Mouse (Mus musculus): ENCODE data around the gene Prox1. TPM values are rescaled to one million over a fixed set of nuclear protein-coding genes. Genes with fewer than 3 reads are reported as not detected.

The Prox1 gene
- polyA plus RNA-seq, 1 experiment from 2014 or later: 12.4 TPM

- Histone ChIP-seq H3K9ac (no peak overlapping the region; the same call in 1 of the 2 replicates), H3K4me1 (replicated peaks) (peaks cover 74% of the 10 kb centered on the region), H3K27ac (replicated peaks) (no peak overlapping the region), H3K9me3 (no peaks in the 10 kb centered on the region), H3K27me3 (peaks cover 57% of the 10 kb centered on the region), H3K4me3 (peak overlapping the region; percentile 63), H3K36me3 (no peaks in the 10 kb centered on the region), H3K4me2 (peak overlapping the region; percentile 83)
- no peak for ATAC-seq (ENCODE audit: low read depth)
- WGBS: under 1% methylated on average over 12 of the region's 12 CpGs
These were observed 1.2 kb upstream of the Prox1 start for GRCm38 (mm10) chr1:190171750-190172149.

- WGBS: 5% methylated on average over 10 of the region's 10 CpGs
- H3K4me2 ChIP-seq: peak overlapping the region; percentile 83
- H3K36me3 ChIP-seq: no peaks in the 10 kb centered on the region
- H3K4me1 ChIP-seq (replicated peaks): peaks cover 74% of the 10 kb centered on the region
- H3K9ac ChIP-seq: peak overlapping the region; percentile 85
- no peak overlapping the region for H3K27ac ChIP-seq (replicated peaks)
- H3K9me3 ChIP-seq: no peaks in the 10 kb centered on the region
- H3K27me3 ChIP-seq: peaks cover 55% of the 10 kb centered on the region
- peak overlapping the region; percentile 63 for H3K4me3 ChIP-seq
- no peak for ATAC-seq (ENCODE audit: low read depth)
These were observed 827 bp upstream of the Prox1 start for GRCm38 (mm10) chr1:190171341-190171740.

DNA sequence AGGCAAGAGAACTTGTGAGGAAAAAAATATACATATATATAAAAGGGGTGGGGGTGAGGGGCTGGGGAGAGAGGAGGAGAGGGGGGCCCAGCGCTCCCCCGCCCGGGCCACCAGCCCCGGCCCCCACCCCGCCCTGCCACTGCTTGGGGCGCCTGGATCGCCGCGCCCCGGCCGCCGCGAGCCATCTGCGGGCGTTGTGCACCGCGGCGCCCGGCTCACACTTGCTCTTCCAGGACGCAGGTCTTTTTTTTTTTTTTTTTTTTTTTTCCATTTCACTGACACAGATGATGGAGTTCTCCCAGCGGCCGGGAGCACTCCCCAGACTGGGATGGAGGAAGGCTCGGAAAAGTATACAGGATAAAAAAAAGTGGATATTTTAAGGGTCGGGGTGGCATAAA is 304 bp upstream of the Prox1 start:
- Histone ChIP-seq H3K4me3 (peak overlapping the region; percentile 63), H3K4me2 (peak overlapping the region; percentile 83), H3K9ac (peak overlapping the region; percentile 85), H3K27me3 (peaks cover 49% of the 10 kb centered on the region), H3K9me3 (no peaks in the 10 kb centered on the region), H3K36me3 (no peaks in the 10 kb centered on the region), H3K4me1 (replicated peaks) (peaks cover 74% of the 10 kb centered on the region), H3K27ac (replicated peaks) (peak overlapping the region; percentile 96)
- 0% methylated on average over 5 of the region's 24 CpGs for WGBS
- ATAC-seq (ENCODE audit: low read depth): peak; percentile 59

GRCm38 (mm10) chr1:190168761-190169671 is 1.5 kb downstream of the Prox1 start:
- Histone ChIP-seq H3K27ac (replicated peaks) (peak overlapping the region; percentile 96), H3K9ac (peak overlapping the region; percentile 85), H3K4me3 (peak overlapping the region; percentile 63), H3K27me3 (peaks cover 32% of the 10 kb centered on the region), H3K4me1 (replicated peaks) (peaks cover 69% of the 10 kb centered on the region), H3K9me3 (no peaks in the 10 kb centered on the region), H3K36me3 (no peaks in the 10 kb centered on the region), H3K4me2 (peak overlapping the region; percentile 83)
- peak; percentile 29 for ATAC-seq (ENCODE audit: low read depth)
- WGBS: 2% methylated on average over 51 of the region's 51 CpGs

DNA sequence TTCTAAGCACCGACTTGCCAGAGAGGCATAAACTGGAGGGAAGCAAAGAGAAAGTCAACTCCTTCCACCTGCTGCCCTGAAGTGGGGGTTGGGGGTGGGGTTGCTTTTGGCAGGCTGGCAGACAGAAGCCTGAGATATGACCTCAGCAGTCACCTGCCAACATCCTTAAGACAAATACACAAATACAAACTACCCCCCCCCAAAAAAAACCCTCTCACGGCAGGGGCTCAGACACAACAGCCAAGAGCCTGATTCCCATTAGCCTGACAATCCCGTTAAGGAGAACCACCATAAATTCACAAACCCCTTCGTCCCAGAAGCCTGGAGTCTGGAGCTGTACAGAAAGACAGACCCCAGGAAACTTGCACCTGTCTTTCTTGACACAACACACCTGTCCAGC is 2.4 kb downstream of the Prox1 start:
- WGBS: 3% methylated on average over 4 of the region's 4 CpGs
- Histone ChIP-seq H3K4me3 (peak overlapping the region; percentile 63), H3K36me3 (no peaks in the 10 kb centered on the region), H3K27ac (replicated peaks) (peak overlapping the region; percentile 96), H3K9ac (peak overlapping the region; percentile 85), H3K9me3 (no peaks in the 10 kb centered on the region), H3K4me2 (peak overlapping the region; percentile 83), H3K4me1 (replicated peaks) (peaks cover 63% of the 10 kb centered on the region), H3K27me3 (peaks cover 23% of the 10 kb centered on the region)
- ATAC-seq (ENCODE audit: low read depth): no peak

DNA sequence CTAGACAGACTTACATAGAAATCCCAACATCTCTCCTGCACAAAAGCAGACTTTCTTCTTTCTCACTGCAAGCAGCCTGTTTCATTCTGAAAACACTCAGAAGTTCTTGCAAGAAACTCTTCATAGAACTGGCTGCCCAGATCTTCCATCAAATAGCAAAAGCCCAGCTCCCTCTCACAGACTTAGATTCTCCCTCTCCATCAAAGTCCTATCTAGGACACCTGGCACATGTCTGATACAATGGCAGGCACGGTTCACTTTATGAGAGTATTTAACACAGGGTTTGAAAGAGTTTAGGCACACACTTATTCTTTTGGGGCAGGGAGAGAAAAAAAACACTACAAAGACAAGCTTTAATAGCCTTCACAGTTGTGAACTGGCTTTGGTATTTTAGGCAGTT is 2.9 kb downstream of the Prox1 start:
- H3K36me3 ChIP-seq: no peaks in the 10 kb centered on the region
- peak overlapping the region; percentile 83 for H3K4me2 ChIP-seq
- H3K9ac ChIP-seq: 0 out of 2 replicates have a peak overlapping the region, but pooled peaks have one; percentile 38
- no peaks in the 10 kb centered on the region for H3K9me3 ChIP-seq
- H3K27ac ChIP-seq (replicated peaks): no peak overlapping the region; the same call in 1 of the 2 replicates
- peaks cover 59% of the 10 kb centered on the region for H3K4me1 ChIP-seq (replicated peaks)
- ATAC-seq (ENCODE audit: low read depth): no peak
- H3K4me3 ChIP-seq: peak overlapping the region; percentile 63
- H3K27me3 ChIP-seq: peaks cover 18% of the 10 kb centered on the region
- 6% methylated on average over 1 of the region's 1 CpGs for WGBS

DNA sequence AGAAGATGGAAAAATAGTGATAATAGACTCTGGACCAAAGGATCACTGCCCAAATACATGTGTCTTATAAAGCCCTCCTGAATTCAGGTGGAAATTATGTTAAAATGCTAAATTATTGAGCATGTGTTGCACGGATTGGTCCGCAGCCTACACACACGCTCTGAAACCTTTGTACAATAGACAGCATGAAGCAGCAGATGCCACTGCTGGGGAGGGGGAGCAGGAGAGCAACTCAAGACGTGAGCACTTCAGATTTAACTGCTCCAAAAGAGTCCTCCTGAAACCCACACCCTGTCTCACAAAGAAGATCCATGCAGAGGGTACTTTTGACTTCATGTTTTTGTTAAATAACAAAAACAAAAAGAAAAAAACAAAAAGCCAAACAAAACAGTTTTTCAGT is 5.0 kb downstream of the Prox1 start:
- Histone ChIP-seq H3K4me2 (peak overlapping the region; percentile 22; the same call in 1 of the 2 replicates), H3K4me1 (replicated peaks) (peaks cover 57% of the 10 kb centered on the region), H3K4me3 (no peak overlapping the region), H3K27ac (replicated peaks) (no peak overlapping the region), H3K36me3 (peaks cover 12% of the 10 kb centered on the region), H3K9me3 (no peaks in the 10 kb centered on the region), H3K9ac (no peak overlapping the region), H3K27me3 (0 out of 2 replicates have a peak, but pooled peaks cover 3% of the 10 kb centered on the region)
- no peak for ATAC-seq (ENCODE audit: low read depth)
- 15% methylated on average over 4 of the region's 4 CpGs for WGBS

DNA sequence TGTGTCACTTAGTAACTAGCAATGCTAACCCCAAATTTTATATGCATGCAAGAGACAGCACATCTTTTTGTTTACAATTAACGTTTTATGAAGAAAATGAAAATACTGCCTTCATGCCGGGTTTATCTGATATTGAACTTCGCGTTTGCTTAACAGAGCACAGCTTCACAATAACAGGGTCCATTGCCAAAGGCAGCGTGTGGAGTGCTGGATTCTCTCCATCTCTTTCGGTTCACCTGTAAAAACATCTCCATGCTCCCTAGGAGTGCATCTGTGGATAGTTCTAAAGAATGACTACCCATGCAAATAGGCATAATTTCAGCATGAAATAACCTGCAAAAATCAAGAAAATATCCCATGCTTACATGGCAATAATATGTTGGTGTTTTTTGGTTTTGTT is 7.0 kb downstream of the Prox1 start:
- Histone ChIP-seq H3K4me1 (replicated peaks) (peaks cover 59% of the 10 kb centered on the region), H3K4me2 (no peak overlapping the region), H3K4me3 (no peak overlapping the region), H3K27me3 (0 out of 2 replicates have a peak, but pooled peaks cover 3% of the 10 kb centered on the region), H3K9ac (no peak overlapping the region), H3K36me3 (peaks cover 23% of the 10 kb centered on the region), H3K9me3 (no peaks in the 10 kb centered on the region), H3K27ac (replicated peaks) (no peak overlapping the region)
- ATAC-seq (ENCODE audit: low read depth): no peak
- WGBS: 77% methylated on average over 6 of the region's 6 CpGs

DNA sequence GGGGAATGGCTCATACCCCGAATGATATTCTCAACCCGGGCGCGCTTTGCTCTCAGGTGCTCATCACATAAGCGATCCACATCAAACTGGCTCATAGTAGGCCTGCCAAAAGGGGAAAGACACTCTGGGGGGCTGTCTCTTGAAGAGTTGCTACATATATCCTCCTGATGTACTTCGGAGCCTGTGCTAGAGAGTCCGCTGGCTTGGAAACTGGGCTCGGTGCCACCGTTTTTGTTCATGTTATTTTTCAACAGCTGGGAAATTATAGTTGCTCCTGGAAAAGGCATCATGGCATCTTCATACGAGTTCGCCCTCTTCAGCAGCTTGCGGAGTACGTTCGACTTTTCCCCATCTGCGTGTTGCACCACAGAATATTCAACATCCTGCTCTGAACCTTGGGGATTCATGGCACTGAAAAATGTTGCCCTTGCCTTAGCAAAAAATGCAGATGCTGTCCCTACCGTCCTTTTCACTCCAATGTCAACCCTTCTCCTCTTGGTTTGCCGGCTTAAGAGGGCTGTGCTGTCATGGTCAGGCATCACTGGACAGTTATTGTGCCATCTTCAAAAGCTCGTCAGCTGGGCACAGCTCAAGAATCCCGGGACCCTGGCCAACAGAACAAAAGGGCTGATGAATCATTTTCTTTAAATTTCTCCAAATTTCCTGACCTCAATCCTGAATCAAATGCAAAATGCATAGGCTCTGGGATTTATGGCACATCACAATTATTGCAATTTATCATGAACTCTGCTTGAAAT is 8.6 kb downstream of the Prox1 start:
- H3K9me3 ChIP-seq: no peaks in the 10 kb centered on the region
- H3K4me2 ChIP-seq: no peak overlapping the region
- peak; percentile 52; the same call in 1 of the 2 replicates for ATAC-seq (ENCODE audit: low read depth)
- peaks cover 49% of the 10 kb centered on the region for H3K4me1 ChIP-seq (replicated peaks)
- H3K9ac ChIP-seq: no peak overlapping the region
- no peak overlapping the region for H3K4me3 ChIP-seq
- H3K27ac ChIP-seq (replicated peaks): peak overlapping the region; percentile 42; the same call in 1 of the 2 replicates
- peaks cover 33% of the 10 kb centered on the region for H3K36me3 ChIP-seq
- no peaks in the 10 kb centered on the region for H3K27me3 ChIP-seq
- 67% methylated on average over 19 of the region's 19 CpGs for WGBS

- no peaks in the 10 kb centered on the region for H3K27me3 ChIP-seq
- H3K4me1 ChIP-seq (replicated peaks): peaks cover 55% of the 10 kb centered on the region
- WGBS: 82% methylated on average over 18 of the region's 18 CpGs
- H3K9ac ChIP-seq: no peak overlapping the region
- H3K4me2 ChIP-seq: no peak overlapping the region
- H3K9me3 ChIP-seq: no peaks in the 10 kb centered on the region
- H3K4me3 ChIP-seq: no peak overlapping the region
- ATAC-seq (ENCODE audit: low read depth): no peak
- H3K36me3 ChIP-seq: peaks cover 33% of the 10 kb centered on the region
- H3K27ac ChIP-seq (replicated peaks): peak overlapping the region; percentile 42
These were observed 9.2 kb downstream of the Prox1 start for GRCm38 (mm10) chr1:190161288-190161687.

GRCm38 (mm10) chr1:190159457-190159856 is 11.1 kb downstream of the Prox1 start:
- Histone ChIP-seq H3K4me1 (replicated peaks) (peaks cover 64% of the 10 kb centered on the region), H3K9ac (no peak overlapping the region), H3K27ac (replicated peaks) (no peak overlapping the region), H3K9me3 (no peaks in the 10 kb centered on the region), H3K36me3 (peaks cover 33% of the 10 kb centered on the region), H3K27me3 (no peaks in the 10 kb centered on the region), H3K4me2 (no peak overlapping the region), H3K4me3 (no peak overlapping the region)
- WGBS: 43% methylated on average over 11 of the region's 11 CpGs
- no peak for ATAC-seq (ENCODE audit: low read depth)

- H3K9me3 ChIP-seq: no peaks in the 10 kb centered on the region
- 16% methylated on average over 8 of the region's 8 CpGs for WGBS
- H3K27me3 ChIP-seq: no peaks in the 10 kb centered on the region
- H3K4me2 ChIP-seq: no peak overlapping the region
- H3K27ac ChIP-seq (replicated peaks): peak overlapping the region; percentile 46; the same call in 1 of the 2 replicates
- no peak for ATAC-seq (ENCODE audit: low read depth)
- no peak overlapping the region for H3K9ac ChIP-seq
- H3K36me3 ChIP-seq: peaks cover 23% of the 10 kb centered on the region
- no peak overlapping the region for H3K4me3 ChIP-seq
- H3K4me1 ChIP-seq (replicated peaks): peaks cover 64% of the 10 kb centered on the region
These were observed 14.8 kb downstream of the Prox1 start for GRCm38 (mm10) chr1:190155751-190156150.
